Mouse (Mus musculus): Measurements from ENCODE around the gene Uqcr10. TPM values are rescaled to one million over a fixed set of nuclear protein-coding genes. Genes with fewer than 3 reads are reported as not detected.

The Uqcr10 gene
- total RNA-seq (2017) = 23.9 and 115 TPM in 2 replicates

DNA sequence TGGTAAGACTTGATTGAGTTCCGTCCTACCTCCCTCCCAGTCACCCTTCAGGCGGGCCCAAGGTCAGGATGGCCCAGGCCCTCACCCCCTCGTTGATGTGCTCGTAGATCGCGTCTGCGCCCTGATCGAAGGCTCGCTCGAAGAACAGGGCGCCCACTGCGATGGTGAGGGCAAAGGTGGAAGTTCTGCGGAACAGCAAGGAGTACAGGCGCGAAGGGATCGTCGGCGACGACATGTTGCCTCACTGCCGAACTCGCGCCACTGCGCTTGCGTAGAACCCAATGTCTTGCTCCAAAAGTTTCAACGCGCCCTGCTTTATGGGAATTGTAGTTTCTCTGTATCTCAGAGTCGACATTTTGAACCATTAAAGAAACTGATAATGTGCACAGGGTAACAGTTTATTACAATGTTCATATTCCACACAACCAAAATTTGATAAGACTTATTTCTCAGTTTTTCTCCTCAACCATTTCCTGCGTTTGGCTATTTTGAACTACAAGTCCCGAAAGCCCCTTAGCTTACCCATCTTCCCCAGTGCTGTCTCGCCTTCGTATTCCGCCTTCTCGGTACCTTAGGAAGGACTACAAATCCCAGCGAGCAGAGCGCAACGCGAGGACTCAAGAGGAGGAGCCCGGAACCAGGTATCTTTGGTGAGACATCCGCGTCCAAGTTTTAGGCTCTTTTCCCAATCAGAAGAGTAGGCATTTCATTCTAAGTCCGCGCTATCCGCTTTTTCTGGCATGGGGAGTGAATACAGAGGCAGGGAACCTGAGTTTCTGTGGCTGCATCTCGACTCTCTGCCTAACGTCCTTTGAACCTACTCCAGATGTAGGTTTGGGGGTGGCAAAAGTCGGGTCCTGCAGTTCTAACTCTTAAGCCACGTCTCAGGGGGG, at the start of gene Uqcr10, which contains the start of gene Zmat5:
Uqcr10 (minus strand) TSS at position 271 of the 893 bp plus-strand sequence.
Zmat5 (plus strand) TSS at position 607 of the 893 bp plus-strand sequence.
- ATAC-seq (replicated peaks in 1 of 2; ENCODE audit: insufficient read depth in 1 of 2, low FRiP score in 2 of 2, low TSS enrichment in 1 of 2, low read depth in 1 of 2, poor library complexity in 2 of 2, severe bottlenecking in 2 of 2) = peak; percentile 96 to 97

DNA sequence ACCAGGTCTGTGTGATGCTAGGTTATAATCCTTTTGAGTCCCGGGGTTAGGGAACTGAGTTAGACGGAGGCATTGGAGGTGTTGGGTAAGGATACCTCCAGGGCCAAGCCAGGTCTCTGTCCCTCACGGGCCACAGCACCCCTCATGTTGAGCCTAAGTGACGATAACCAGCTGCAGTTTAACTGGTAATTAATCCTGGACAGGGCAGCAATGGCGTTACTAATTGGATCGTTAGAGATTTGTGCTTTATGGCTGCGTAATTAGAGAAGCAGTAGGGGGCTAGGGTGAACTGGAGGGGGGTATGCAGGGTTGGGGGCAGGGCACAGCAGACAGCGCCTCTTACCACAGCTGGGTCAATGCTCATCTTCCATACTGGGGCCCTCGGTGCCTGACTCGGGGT, 48.7 kb upstream of the Uqcr10 start:
- no peak for ATAC-seq (replicated peaks in 1 of 2; ENCODE audit: insufficient read depth in 1 of 2, low FRiP score in 2 of 2, low TSS enrichment in 1 of 2, low read depth in 1 of 2, poor library complexity in 2 of 2, severe bottlenecking in 2 of 2)

DNA sequence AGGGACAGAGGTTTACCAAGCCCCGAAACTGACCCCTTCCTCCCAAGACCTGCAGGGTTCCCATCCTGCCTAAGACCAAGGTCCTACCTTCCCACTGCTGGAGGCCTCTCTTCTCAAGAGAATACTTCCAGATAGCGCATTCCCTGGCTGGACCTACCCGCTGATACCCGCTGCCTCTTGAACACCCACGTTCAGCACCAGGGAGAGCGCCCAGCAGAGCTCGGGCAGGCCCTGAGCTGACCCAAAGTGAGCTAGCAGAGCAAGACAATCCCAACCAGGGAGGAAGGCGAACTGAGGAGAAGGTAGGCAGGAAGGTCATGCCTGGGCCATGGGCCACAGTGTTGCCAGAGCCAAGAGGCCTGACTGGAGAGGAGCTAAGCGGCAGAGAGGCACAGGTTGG, 46.1 kb upstream of the Uqcr10 start:
- ATAC-seq (replicated peaks in 1 of 2; ENCODE audit: insufficient read depth in 1 of 2, low FRiP score in 2 of 2, low TSS enrichment in 1 of 2, low read depth in 1 of 2, poor library complexity in 2 of 2, severe bottlenecking in 2 of 2) = peak; percentile 85 to 88

DNA sequence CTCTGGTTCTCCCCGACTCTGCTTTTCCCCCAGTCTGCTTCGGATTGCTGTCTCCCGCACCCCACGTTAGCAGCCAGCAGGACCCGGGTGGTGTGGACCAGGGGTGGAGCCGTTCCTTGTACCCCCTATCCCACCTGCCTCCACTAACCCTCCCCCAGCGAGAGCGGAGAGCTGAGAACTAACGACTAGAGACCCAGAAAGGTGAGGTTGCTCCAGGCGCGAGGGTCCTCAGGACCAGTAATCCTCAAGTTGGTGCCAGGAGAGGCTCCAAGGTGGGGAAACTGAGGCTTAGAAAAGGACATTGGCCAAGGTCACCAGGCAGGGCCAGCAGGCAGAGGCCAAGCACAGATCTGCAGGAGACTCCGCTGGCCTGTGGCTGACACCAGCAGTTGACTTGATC, 43.1 kb upstream of the Uqcr10 start:
- ATAC-seq (replicated peaks in 1 of 2; ENCODE audit: insufficient read depth in 1 of 2, low FRiP score in 2 of 2, low TSS enrichment in 1 of 2, low read depth in 1 of 2, poor library complexity in 2 of 2, severe bottlenecking in 2 of 2) = no peak

DNA sequence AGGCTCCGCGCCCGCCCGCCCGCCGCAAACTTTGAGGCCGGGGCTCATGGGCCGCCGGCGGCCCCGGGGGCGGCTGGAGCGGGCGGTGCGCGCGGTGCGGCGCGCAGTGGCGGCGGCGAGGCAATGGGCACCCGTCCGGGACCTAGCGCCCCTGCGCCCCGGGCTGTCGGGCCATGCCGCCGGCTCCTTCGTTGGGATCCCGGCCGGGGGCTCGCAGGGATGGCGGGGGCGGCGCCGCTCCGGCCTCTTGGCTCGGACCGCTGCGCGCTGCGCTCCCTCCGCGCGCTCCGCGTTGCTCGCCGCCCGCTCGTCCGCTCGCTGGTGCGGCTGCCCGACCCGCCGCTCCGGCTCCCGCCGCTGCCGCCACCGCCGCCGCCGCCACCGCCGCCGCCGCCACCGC, 42.6 kb upstream of the Uqcr10 start, which contains the start of gene Cabp7:
Cabp7 (minus strand) TSS at position 46 of the 400 bp plus-strand sequence.
- no peak for ATAC-seq (replicated peaks in 1 of 2; ENCODE audit: insufficient read depth in 1 of 2, low FRiP score in 2 of 2, low TSS enrichment in 1 of 2, low read depth in 1 of 2, poor library complexity in 2 of 2, severe bottlenecking in 2 of 2)

DNA sequence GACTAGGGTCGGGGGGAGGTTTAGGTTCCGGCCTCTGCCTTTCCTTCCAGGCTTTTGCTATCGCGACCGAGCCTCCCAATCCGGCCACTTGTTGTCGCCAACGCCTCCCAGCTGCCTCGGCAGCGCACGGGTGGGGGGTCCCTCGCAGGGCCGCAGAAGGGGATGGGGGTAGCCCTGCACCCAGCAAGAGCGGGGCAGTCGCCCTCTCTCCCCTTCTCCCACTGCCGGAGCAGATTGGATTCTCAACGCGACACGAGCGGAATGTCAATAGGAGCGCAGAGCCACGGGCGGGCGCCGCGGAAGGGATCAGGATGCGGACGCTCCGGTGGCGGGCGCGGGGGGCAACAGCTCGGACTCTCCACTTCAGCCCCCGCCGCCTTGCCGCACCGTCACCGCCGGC, 41.8 kb upstream of the Uqcr10 start:
- ATAC-seq (replicated peaks in 1 of 2; ENCODE audit: insufficient read depth in 1 of 2, low FRiP score in 2 of 2, low TSS enrichment in 1 of 2, low read depth in 1 of 2, poor library complexity in 2 of 2, severe bottlenecking in 2 of 2) = no peak

DNA sequence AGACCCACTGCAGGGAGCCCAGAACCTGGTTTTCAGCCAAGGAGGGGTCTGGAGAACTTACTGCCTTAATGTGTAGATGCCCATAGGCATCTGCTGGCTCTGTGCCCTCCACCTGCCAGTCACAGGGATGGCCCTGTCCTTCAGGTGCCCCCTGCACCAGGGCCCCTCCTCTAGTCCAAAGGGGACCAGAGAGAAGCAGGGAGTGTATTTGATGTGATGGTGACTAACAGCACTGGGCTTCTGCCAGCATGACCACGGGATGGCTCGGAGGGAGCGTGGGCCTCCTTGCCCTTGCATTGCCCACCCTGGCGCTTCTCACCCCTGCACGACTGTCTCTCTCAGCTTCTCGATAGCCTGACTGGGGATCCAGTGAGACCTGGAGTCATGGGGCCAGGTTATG, 40.5 kb upstream of the Uqcr10 start:
- no peak for ATAC-seq (replicated peaks in 1 of 2; ENCODE audit: insufficient read depth in 1 of 2, low FRiP score in 2 of 2, low TSS enrichment in 1 of 2, low read depth in 1 of 2, poor library complexity in 2 of 2, severe bottlenecking in 2 of 2)

DNA sequence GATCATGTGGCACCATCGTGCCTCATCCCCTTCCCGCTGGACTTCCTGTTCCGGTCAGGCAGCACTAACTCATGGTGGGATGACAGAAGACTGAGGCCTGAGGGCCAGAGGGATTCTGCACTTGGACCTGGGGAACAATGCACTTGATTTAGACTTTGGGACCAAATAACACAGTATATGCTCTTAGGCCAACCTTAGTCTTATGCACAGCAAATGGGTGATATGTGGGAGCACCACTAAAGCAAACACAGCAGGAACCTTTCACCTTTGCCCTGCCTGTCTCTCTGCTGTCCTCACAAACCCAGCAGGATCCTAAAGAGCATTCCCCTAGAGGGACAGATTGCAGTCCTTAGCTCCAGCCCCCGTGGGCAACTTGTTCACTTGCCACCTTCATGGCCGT, 36.6 kb upstream of the Uqcr10 start:
- no peak for ATAC-seq (replicated peaks in 1 of 2; ENCODE audit: insufficient read depth in 1 of 2, low FRiP score in 2 of 2, low TSS enrichment in 1 of 2, low read depth in 1 of 2, poor library complexity in 2 of 2, severe bottlenecking in 2 of 2)

DNA sequence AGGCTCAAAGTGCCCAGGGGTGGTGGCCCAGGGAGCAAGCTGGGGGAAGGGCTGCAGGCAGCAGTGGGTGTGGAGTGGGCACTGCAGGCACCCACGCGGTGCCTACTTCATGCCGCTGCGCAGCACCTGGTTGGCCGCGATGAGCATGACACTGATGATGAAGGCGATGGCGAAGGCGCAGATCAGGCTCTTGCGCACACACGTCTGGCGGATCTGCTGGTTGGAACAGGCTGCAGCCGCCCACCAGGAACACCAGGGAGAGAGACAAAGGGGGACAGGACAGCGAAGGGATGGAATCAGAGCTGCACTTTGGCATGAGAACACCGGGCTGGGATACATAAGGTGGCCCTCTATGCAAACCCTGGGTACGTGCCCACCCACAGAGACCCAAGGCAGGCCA, 34.6 kb upstream of the Uqcr10 start:
- ATAC-seq (replicated peaks in 1 of 2; ENCODE audit: insufficient read depth in 1 of 2, low FRiP score in 2 of 2, low TSS enrichment in 1 of 2, low read depth in 1 of 2, poor library complexity in 2 of 2, severe bottlenecking in 2 of 2) = no peak

DNA sequence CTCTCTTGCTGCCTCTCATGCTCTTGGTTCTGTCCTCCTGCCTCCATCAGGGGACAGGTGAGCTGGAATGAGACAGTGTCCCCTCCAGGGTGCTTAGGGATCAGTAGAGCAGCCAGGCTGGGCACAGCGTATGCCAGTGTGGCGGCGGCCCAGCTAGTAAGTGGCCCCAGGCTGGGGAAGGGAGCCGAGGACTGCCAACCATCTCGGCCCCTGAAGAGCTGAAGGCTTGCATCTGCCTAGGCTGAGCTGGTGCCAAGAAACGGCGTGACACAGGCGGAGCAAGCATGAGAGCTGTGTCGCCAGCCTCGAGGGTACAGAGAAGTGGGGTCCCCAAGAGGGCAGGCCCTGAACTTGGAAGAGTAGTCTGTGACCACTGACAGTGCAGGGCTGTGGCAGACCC, 33.5 kb upstream of the Uqcr10 start:
- ATAC-seq (replicated peaks in 1 of 2; ENCODE audit: insufficient read depth in 1 of 2, low FRiP score in 2 of 2, low TSS enrichment in 1 of 2, low read depth in 1 of 2, poor library complexity in 2 of 2, severe bottlenecking in 2 of 2) = no peak

DNA sequence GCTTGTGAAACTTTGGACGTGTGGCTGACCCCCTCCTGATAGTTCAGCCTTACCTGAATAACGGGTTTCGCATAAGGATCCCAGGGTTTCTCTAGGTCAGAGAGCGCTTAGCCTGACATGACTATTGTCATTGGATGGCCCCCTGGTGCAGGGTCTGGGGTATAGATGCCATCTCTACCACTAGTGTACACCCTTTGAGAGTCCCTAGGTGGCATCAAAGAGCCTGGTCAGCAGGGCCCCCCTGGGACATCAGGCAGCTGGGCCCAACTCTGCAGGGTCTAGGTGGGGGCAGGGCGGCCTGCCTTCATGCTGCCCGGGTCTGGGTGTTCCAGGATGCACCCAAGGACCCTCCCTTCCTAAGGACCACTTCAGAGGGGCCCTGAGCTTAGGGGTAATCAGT, 32.2 kb upstream of the Uqcr10 start:
- ATAC-seq (replicated peaks in 1 of 2; ENCODE audit: insufficient read depth in 1 of 2, low FRiP score in 2 of 2, low TSS enrichment in 1 of 2, low read depth in 1 of 2, poor library complexity in 2 of 2, severe bottlenecking in 2 of 2) = no peak

DNA sequence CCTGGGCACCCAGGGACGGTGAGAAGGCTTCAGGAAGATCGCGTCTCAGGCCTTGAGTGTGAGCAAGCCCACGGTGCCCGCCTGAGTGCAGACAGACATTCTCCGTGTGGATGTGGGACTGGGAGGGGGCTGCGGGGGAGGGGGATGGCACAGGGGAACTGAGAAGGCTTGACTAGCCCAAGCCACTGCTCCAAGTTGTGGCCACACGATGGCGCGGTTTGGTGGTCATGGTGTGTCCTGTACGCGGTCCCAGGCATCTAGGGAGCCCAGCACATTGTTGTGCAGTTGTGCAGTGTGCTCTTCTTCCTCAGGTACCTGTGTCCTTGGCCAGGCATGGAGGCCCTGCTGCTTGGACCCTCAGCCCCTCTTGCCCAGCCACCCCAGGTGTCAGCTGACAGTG, 30.0 kb upstream of the Uqcr10 start:
- ATAC-seq (replicated peaks in 1 of 2; ENCODE audit: insufficient read depth in 1 of 2, low FRiP score in 2 of 2, low TSS enrichment in 1 of 2, low read depth in 1 of 2, poor library complexity in 2 of 2, severe bottlenecking in 2 of 2) = no peak

DNA sequence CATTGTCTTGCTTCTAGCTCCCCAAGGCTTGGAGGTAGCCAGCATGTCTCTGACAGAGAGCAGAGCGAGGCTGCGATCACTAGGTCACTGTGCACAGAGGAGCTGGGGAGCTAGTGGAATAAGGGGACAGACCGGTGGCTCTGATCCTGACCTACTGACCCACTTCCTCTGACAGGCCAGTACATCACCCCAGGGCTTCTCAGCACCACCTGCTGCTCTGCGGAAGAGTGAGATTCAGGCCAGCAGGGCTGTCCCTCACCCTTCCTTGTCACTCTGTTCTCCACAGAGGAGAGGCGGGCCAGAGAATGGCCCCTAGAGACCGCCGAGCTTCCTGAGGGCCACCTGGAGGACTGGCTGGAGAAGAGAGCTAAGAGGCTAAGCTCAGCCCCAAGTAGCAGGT, 27.6 kb upstream of the Uqcr10 start:
- ATAC-seq (replicated peaks in 1 of 2; ENCODE audit: insufficient read depth in 1 of 2, low FRiP score in 2 of 2, low TSS enrichment in 1 of 2, low read depth in 1 of 2, poor library complexity in 2 of 2, severe bottlenecking in 2 of 2) = no peak

DNA sequence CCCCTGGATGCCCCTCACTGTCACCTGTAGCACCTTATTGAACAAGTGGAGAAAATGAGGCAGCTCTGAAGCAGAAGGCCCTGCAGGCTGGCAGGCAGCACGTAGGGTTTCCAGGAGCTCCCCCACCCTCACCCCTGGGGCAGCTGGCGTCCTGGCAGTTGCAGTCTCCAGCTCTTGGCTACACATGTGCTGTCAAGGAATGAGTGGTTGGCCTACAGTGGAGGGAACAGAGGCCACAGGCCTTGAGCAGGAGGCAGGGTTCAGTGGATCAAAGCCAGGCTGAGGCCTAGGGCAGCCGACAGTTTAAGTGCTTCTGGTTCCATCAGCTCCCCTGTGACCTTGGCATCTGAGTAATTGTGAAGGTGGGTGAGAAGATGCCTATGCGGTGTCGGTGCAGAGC, 26.8 kb upstream of the Uqcr10 start:
- ATAC-seq (replicated peaks in 1 of 2; ENCODE audit: insufficient read depth in 1 of 2, low FRiP score in 2 of 2, low TSS enrichment in 1 of 2, low read depth in 1 of 2, poor library complexity in 2 of 2, severe bottlenecking in 2 of 2) = no peak

DNA sequence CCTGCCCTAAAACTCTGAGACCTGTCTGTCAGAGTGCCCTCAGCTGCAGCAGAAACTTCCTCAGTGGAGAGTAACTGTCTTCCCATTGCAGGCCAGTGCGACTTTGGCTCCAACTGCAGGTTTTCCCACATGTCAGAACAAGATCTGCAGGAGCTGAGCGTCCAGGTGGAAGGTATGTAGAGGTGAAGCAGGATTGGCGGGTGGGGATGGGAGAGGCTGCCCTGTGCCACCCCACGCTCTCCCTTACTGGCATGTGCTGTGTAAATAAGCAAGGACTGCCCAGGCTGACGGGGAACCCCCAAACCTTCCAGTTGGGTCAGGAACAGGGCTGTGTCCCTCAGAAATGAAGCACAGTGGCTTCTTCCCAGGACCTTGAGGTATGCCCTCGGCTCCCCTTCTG, 26.0 kb upstream of the Uqcr10 start:
- ATAC-seq (replicated peaks in 1 of 2; ENCODE audit: insufficient read depth in 1 of 2, low FRiP score in 2 of 2, low TSS enrichment in 1 of 2, low read depth in 1 of 2, poor library complexity in 2 of 2, severe bottlenecking in 2 of 2) = no peak

DNA sequence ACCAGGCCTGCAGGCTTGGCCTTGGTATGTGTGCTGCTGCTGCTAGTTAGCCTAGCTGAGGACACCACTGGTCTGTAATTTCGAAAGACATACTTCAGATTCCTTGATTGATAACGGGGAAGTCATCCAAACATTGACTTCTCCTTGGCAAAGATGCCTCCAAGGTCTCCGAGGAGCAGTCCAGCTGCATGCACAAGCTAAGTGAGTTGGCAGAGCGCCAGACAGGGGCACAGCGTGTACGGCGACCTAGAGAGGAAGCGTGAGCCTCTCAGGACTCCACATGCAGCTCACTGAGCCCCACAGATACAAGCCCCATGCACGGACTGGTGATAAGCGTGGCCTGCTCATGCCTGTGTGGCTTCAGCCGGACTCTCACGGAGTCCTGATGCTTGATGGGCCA, 25.5 kb upstream of the Uqcr10 start:
- peak in 1 of 2 experiments; percentile 59; a peak in 2 of 4 replicates for ATAC-seq (replicated peaks in 1 of 2; ENCODE audit: insufficient read depth in 1 of 2, low FRiP score in 2 of 2, low TSS enrichment in 1 of 2, low read depth in 1 of 2, poor library complexity in 2 of 2, severe bottlenecking in 2 of 2)

DNA sequence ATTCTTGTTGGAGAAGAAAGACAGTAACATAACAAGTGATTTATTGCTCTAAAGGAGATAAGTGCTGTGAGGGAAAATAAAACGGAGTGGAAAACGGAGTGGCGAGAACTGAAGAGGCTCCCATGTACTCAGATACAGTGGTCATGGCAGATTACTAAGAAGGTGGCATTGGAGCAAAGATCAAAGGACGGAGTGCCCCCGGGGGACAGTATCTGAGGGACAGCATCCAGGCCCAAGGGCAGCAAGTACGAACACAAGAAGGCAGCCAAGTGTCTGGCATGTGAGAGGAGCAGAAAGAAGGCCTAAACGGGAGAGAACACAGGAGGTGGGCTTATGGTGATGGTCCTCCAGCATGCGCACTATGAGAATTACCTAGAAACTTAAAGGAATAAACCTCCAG, 17.6 kb upstream of the Uqcr10 start:
- no peak for ATAC-seq (replicated peaks in 1 of 2; ENCODE audit: insufficient read depth in 1 of 2, low FRiP score in 2 of 2, low TSS enrichment in 1 of 2, low read depth in 1 of 2, poor library complexity in 2 of 2, severe bottlenecking in 2 of 2)

DNA sequence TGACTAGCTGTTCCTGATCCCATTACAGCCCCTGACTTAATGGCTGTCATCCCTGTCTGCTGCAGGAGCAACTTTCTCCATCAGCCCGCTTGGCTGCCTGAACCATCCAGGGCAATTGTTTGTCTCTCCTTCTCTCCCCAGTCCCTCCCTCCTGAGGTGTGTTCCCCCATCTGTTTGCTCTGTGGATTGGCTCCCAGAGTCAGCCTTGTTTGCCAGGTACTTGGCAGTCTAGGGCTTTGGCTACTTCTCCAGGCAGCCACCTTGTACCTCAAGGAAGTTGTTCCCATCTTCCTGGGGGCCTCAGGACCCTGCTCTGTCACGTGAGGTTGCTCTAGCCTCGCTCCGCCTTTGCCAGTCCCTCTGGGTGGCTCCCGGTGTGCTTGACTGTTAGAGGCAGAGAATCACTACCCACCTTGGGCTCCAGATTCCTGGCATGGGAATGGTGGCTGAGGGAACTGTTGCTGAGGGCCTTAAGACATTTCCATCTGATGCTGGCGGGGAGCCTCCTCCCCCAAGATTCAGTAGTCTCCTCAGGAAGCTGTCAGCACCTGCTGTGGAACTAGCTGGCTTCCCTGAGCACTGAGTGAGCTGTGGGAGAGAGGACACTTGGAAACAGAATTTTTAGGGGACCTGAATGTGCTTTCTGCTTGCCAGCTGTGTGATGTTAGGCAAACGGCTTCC, 16.9 kb upstream of the Uqcr10 start:
- no peak for ATAC-seq (replicated peaks in 1 of 2; ENCODE audit: insufficient read depth in 1 of 2, low FRiP score in 2 of 2, low TSS enrichment in 1 of 2, low read depth in 1 of 2, poor library complexity in 2 of 2, severe bottlenecking in 2 of 2)

All from hematopoietic stem cell, adult 5-6 weeks (primary cell).